Mouse (Mus musculus) CD8-positive naive resting alpha-beta T cell, adult 2 months (primary cell): ENCODE results near the gene Akap12.

ENCODE experiments used
- DNase-seq, 2 experiments: peaks; one replicate each; pipeline ENCODE4 v3.0.0; 2022; ENCODE audit warnings: low read depth in 2 of 2, low spot score in 2 of 2

Gene Akap12

DNA sequence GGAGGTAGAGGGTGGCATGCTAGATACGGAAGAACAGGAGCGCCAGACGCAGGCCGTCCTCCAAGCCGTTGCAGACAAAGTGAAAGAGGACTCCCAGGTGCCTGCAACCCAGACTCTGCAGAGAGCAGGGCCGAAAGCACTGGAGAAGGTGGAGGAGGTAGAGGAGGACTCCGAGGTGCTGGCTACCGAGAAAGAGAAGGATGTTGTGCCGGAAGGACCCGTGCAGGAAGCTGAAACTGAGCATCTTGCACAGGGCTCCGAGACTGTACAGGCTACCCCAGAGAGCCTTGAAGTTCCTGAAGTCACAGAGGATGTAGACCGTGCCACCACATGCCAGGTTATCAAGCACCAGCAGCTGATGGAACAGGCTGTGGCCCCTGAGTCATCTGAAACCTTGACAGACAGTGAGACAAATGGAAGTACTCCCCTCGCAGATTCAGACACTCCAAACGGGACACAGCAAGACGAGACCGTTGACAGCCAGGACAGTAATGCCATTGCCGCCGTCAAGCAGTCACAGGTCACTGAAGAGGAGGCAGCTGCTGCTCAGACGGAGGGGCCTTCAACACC, 89.8 kb downstream of the Akap12 start:
- peak in 1 of 2 experiments; percentile 29 for DNase-seq

DNA sequence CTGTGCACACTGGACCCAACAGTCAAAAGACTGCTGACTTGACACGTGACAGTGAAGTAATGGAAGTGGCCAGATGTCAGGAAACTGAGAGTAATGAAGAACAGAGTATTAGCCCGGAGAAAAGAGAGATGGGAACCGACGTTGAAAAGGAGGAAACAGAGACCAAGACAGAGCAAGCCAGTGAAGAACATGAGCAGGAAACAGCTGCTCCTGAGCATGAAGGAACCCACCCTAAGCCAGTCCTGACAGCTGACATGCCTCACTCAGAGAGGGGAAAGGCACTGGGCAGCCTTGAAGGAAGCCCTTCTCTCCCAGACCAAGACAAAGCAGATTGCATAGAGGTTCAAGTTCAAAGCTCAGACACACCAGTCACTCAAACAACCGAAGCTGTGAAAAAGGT, 90.5 kb downstream of the Akap12 start:
- no peak for DNase-seq

DNA sequence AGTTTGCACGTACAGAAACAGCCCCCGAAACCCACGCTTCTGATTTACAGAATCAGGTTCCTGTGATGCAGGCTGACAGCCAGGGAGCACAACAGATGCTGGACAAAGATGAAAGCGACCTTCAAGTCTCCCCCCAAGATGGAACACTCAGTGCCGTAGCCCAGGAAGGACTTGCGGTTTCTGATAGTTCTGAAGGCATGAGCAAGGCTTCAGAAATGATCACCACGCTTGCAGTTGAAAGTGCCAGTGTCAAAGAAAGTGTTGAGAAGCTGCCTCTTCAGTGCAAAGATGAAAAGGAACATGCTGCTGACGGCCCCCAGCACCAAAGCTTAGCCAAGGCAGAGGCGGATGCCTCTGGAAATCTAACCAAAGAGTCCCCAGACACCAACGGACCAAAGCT, 91.3 kb downstream of the Akap12 start:
- DNase-seq, result no peak

DNA sequence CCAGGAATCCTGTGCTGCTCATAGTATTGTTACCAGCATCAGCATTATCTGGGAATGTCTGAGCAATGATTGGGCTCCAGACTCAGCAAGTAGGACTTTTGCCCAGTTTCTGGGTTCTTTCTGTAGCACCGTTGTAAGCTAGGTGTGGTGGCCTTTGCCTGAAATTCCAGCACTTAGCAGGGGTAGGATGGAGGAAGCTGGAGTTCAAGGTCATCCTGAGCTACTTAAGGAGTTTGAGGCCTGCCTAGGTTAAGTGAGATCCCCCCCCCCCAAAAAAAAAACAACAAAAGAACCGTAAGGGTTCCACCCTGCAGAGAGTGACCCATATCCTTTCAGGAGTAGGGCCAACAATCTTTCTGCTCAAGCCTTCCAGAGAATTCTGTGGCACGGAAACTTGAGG, 98.4 kb downstream of the Akap12 start:
- no peak for DNase-seq

DNA sequence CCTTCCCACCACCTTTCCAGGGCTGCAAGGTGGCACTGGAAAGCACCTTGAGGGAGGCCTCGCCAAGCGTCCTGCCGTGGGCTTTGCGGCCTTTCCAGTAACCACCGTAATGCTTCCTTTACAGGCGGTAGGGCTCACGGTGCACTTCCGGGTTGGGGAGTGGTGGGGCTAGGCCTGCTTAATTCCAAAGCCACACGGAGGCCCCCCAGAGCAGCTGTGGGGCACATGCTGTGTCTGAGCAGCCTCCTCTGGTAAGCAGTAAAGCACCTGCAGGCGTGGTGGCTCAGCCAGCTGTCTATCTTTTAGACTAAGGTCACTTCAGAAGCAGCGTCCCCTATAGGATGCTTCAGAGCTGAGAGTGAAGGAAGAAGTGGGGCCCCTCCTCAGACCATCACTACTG, 103.9 kb downstream of the Akap12 start:
- DNase-seq, result no peak

DNA sequence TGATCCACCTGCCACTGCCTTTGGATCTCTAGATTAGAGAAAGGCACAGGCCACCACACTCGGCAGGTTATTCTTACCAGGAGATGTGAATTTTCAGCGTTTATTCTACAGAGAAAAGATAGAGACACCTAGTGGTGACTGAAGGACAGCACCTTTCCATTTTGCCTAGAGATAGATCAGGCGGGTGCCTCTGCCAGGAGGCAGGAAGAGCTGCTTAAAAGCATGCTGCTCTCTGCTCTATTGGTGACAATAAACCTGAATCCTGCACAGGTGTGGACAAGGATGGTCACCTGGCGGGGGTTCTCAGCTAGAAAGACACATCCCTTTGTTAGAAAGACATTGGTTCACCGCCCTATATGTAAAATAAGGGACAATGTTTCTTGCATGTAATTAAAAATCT, 105.8 kb downstream of the Akap12 start:
- DNase-seq, result peak; percentile 19 to 46

DNA sequence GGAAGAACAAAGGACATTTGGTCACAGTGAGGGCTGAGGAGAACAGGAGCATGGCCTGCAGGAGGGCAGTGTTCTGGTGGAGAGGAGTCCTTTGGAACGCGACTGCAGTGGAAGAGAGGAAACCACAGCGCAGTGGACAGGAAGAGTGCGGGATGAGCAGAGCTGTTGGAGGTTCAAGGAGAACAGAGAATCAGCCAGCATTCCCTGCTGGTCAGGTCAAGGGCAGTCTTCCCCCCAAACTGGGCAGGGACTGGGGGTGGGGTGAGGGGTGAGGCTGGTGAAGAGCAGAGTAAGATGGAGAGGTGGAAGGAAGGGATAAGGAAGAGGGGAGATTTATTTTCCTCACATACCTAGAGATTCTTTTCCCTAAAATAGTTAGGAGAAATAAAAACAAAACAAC, 107.4 kb downstream of the Akap12 start:
- no peak for DNase-seq

DNA sequence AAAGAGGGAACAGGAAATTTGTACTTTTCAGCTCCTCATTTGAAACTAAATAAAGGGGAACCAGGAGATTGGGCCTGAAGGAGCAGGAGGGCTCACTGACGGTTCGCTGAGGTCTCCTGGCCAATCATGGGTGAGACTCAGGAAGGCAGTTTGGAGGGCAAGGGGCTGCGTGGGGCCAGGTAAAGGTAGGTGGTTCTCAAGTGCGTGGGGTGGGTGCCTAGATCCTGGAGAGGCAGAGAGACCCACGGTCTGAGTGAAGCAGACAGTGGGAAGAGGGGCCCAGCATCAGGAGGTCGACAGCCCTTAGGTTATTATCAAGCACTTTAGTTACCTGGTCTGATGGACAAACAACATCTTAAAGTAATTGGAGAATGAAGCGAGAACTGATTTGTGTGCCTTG, 108.1 kb downstream of the Akap12 start:
- DNase-seq, result no peak

DNA sequence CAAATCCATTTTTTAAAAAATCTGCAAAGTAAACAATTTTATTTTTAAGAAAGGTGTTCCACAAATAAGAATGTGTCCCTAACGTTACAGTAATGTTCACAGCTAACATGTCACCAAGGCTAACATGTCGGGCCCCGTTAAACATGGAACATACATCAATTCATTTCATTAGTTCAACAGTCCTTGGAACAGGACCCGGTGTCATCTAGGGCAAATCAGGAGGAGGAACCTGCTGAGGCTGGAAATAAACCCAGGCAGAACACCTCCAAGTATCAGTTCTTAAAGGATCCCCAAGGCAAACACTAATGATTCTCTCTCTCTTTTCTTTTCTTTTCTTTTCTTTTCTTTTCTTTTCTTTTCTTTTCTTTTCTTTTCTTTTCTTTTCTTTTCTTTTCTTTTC, 108.6 kb downstream of the Akap12 start:
- DNase-seq, result no peak

DNA sequence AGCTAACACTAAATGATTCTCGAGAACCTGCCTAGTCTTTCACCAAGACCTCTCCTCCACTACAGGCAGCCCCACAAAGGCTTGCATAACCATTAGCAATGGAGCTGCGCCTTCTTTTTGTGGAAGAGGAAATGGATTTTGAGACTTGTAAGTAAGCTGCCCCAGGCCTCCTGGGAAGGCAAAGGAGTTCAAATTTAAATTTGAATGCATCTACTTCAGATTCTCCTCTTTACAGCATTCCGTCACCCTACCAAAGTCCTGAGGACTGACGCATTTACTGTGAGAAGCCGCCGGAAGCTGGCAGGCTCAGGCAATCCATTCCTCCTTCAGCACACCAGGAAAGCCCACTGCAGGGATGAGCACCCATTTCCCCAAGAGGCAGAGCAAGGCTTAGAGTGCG, 109.1 kb downstream of the Akap12 start:
- DNase-seq, result no peak

DNA sequence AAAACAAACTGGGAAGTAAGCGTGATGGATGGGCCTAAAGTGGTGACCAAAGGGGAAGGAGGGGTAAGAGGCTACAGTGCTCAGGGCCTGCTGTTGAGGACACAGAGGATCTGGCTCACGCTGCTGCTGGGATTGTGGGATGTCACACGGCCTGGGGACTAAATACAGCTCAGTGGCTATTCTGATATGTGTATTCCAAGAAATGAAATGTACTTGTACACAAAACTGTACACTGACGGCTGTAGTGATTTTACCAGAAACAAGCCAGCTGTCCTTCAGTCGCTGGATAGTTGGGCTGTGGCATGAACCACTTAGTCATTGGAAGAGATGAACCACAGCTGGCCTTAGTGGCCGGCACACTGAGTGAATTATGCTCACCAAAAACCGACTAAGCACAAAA, 110.3 kb downstream of the Akap12 start:
- DNase-seq, result no peak

DNA sequence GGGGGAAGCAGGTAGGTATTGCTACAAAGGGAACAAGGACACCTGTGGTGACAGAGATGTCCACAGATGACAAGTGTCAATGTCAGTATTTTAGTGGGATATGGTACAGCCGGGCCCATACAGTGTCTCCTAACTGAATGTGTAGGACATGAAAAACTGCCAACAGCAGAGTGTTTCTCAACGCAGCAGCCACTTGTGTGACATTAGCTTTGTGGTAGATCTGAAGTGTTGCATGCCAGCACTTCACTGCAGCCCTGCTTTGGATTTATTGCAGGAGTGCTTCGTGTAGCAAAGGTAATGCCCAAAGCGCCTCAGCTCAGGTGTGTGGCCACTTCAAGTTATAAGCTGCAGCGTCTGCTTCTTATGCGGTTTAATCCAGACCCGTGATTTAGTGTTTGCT, 110.8 kb downstream of the Akap12 start:
- no peak for DNase-seq

DNA sequence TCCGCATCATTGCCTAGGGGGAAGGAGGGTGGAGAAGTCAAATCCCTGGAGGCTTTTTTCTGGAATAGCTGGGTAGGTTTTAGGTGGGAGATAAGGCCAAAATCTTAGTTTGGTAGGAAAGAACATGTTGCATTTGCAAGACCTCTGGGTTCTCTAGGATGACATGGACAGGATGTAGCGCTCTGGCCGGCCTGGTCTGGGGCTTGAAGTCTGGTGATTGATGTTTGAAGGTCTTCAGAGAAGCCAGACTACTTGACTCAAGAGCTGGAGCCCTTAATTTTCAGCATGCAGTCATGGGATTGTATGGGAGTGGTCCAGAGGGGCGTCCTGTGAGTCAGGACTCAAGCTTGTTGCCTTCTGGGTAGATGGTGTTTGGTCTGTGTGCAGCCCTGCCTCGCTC, 114.6 kb downstream of the Akap12 start:
- DNase-seq, result no peak

DNA sequence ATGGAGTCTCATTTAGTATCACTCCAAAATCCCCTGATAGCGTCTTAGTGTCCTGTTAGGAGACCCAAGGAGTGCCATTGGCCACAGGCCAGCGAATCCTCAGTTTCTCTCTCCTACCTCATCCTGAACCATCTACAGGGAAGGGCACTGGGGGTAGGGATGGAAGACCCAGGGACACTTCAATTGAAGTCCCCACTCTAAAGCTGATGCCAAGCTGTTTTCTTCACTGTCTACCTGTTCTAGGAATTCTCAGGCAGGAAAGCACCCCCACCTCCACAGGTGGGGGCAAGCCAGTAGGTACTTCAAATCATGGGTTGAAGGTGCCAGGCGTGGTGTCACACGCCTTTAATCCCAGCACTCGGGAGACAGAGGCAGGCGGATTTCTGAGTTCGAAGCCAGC, 118.1 kb downstream of the Akap12 start:
- no peak for DNase-seq

DNA sequence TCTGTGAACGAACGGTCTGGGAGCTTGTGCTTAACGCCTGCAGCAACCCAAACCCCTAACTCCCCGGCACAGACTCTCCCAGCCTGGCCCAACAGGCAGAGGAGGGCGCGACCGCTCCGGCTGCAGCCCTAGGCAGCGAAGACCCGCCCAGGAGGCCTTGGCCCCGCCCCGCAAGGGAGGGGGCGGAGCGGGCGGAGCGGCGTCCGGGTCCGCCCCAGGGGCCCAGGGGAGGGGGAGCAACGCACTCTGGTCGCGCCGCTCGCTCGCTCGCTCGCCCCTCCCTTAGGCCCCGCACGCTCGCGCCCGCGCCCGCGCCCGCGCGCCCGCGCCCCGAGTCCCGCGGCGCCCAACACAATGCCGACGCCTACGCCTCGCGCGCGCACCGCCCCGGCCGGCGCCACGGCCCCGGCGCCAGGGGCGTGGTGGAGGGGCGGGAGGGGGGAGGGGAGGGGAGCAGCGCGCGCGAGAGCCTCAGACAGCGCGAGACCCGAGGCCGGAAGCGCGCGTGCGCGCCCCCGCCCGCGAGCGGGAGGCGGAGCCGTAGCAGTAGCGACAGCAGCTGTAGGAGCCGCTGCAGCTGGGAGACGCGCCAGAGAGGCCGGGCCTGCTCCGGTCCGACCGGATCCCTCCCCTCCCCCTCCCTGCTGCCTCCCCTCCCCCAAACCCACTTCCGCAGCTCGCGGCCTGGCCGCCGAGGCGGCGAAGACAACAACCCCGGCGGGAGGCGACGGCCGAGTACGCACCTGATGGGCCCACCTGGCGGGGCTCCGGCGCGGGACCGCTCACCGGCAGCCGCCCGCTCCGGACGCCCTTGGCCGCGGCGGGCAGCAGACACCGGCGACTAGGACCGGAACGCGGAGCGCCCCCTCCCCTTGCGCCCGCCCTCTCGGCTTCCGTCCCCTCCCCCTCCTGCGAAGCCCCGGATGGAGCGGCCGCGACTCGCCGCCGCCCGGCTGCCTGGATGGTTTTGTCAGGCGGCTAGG, 120.7 kb downstream of the Akap12 start:
- DNase-seq, result peak; percentile 87 to 90

DNA sequence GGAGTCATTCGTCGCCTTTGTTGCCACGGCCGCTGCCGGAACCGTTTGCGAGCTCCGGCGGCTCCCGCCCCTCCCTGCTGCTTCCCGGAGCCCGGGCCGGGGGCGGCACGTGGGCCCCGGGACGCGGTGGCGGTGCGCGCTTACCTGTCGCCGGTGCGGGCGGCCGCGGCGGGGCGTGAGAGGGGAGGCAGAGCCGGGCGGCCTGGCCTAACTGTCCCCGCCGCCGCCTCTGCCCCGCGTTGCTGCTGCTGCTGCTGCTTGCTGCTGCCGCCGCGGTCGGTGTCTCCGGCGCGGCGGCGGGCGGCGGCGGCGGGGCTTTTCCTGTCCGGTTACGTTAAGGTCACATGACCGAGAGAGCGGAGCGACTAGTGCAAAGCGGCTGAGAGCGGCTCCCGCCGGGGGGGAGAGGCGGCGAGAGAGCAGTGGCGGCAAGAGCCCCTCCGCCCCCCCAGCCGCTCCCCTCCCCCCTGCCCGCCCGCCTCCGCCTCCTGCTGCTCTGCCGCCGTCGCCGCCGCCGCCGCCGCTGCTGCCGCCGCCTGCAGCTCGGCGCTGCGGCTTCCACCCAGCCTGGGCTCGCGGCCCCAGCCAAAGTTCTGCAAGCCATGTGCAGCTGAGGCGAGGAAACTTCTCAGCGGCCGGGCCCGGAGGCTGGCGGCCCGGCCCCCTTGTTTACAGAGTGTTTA, 121.7 kb downstream of the Akap12 start, which contains the start of gene Zbtb2:
Gene Zbtb2 (minus strand): TSS at position 408 of the 683 bp plus-strand sequence.
- peak; percentile 29 to 42 for DNase-seq

DNA sequence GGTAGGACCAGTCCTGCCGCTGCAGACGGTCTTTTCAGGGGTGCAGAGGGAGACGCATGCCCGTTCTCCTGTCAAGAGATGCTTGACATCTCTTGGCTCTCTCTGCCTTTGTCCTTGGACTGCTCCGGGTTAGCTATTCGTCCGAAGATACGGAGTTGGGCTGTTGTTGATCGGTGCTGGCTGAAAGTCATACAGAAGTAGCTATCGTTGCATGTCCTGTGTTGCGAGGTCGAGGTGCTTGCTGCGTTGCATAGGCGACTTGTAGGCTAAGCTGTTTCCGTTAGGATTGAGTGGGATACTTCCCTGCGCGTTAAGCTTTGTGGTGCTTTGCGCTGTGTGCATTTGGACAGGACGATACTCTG, 122.2 kb downstream of the Akap12 start:
- DNase-seq, result peak in 1 of 2 experiments; percentile 28

DNA sequence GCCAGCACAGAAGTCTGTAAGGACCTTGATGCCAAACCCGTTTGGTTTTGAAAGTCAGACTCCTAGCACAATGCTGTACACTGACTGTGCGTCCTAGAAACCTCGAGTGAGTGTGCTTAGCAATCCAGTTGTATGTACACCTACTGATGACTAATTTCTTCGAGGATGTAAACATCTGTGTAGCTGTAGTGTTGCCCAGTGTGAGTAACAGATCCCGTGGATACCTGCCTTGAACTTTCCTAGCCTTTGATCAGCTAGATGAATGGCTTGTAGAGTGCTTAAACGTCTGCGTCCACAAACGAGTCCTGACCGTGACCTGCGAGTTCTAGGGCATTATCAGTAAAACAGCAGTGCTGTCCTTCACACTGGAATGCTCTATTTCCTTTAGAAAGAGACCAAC, 122.9 kb downstream of the Akap12 start:
- DNase-seq, result no peak

DNA sequence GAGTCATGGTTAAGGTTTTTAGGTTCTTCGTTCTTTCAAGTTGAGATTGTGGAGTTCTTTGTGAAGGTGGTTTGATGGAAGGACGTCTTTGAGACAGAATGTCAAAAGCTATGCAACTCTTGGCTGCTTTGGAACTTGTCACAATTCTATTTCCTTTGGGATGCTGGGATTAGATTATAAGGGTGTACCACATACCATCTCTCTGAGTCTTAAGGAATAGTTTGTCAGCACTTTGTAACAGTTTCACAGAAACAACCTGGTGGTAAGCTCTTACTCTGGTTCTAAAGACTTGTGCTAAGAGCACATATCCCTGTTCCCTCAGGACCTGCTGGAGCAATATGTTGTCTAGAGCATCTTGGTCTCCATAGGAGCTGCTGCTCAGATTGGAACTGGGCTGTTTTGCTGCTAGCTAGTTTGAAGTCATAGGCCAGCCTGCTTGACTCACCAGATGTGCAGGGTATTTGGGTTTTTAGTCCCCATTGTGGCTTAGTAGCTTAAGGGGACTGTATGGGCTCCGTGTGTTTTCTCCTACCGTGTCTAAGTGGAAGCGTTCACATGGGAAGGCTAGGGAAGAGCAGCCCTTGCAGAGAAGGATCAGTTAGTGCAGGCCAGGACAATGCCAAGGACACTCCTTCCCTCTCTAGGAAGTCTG, 123.4 kb downstream of the Akap12 start:
- DNase-seq, result no peak

DNA sequence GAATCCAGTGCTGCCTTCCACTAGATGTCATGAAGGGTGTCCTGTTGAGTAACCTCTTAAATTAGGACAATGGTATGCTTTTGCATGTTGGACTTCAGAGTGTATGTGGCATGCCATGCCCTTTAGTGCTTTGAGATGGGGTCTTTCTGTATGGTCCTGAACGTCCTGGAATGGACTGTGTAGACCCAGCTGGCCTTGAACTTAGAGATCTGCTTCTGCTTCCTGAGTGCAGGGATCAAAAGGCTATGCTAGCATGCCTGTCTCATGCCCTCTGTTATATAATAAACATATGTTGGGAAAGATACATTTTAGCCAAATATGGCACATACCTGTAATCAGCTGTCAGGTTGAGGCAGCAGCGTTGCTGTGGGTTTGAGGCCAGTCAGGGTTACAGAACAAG, 124.4 kb downstream of the Akap12 start:
- no peak for DNase-seq

DNA sequence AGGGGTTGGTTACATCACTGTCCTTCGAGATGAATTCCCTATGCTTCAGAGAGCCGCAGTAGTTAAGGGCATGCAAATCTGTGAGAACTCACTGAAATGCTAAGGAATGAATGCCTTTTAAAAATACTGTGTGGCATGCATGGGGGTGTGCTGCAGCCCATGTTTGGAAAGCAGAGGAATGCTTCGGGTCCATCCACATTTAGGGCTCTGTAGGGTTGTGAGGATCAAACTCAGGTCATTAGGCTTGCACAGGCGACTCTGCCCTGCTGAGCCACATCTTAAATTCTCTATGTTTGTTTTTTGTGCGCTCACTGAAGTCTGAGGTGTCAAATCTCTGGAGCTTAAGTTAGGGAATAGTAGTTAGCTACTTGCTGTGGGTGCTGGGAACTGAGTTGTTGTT, 124.9 kb downstream of the Akap12 start:
- no peak for DNase-seq

DNA sequence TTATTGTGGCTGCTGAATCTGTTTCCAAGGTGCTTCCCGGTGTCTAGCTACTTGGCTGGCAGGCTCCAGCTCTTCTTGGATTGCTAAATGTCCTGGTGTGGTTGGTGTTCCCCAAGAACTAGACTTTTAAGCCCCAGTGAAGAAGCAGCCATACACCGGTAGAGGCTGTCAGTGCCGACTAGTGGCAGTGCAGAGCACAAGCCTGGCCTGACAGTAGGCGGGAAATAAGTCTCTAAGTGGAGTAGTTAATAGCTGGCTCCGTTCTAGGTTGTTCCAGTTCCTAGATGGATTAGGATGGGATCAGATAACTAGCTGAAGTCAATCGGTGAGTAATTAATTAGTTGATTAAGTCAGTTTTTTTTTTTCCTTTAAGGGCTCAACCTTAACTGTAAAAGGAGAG, 125.7 kb downstream of the Akap12 start:
- peak; percentile 32 to 35 for DNase-seq
